Mouse (Mus musculus) intestine, embryonic 14.5 days (tissue): ENCODE data around the gene Srr. TPM values are rescaled to one million over a fixed set of nuclear protein-coding genes. Genes with fewer than 3 reads are reported as not detected.
A peak's percentile ranks its signal among the peaks of the same experiment; 100 is the strongest.

Source experiments
- ATAC-seq: fragments of 200-750 bp; cut with Nextera tagmentation; replicated peaks from 2 replicates; pipeline ENCODE4 v1.8.0; 2017; ENCODE audit warnings: low read depth, moderate number of reproducible peaks, moderate TSS enrichment, moderate library complexity; ENCODE audit not compliant: low FRiP score, low TSS enrichment
- DNase-seq: peaks from one replicate; pipeline ENCODE4 v3.0.0-alpha.2; 2018; ENCODE audit warnings: low spot score
- H3K27ac ChIP-seq: fragments of 300-500 bp; sonication (generic); 2 replicates; pipeline ENCODE4 v1.5.1; 2014; ENCODE audit warnings: low read depth, mild to moderate bottlenecking, control low read depth
- H3K27me3 ChIP-seq: fragments of 300-500 bp; sonication (generic); replicated peaks from 2 replicates; pipeline ENCODE4 v1.6.1; 2014; ENCODE audit warnings: low read length, control low read depth; ENCODE audit not compliant: control insufficient read depth, insufficient read depth
- H3K36me3 ChIP-seq: fragments of 300-500 bp; sonication (generic); 2 replicates; pipeline ENCODE4 v1.6.1; 2014; ENCODE audit warnings: low read length, control low read depth; ENCODE audit not compliant: control insufficient read depth, insufficient read depth
- H3K4me1 ChIP-seq: fragments of 300-500 bp; sonication (generic); replicated peaks from 2 replicates; pipeline ENCODE4 v1.6.1; 2014; ENCODE audit warnings: low read length, control low read depth, mixed read lengths; ENCODE audit not compliant: control insufficient read depth, insufficient read depth
- H3K4me2 ChIP-seq: fragments of 300-500 bp; sonication (generic); 2 replicates; pipeline ENCODE4 v1.6.1; 2014; ENCODE audit warnings: low read length
- H3K4me3 ChIP-seq: fragments of 300-500 bp; sonication (generic); 2 replicates; pipeline ENCODE4 v1.5.1; 2014; ENCODE audit warnings: low read depth, low read length, control low read depth, mixed read lengths
- H3K9ac ChIP-seq: fragments of 300-500 bp; sonication (generic); 2 replicates; pipeline ENCODE4 v1.6.1; 2014; ENCODE audit warnings: mild to moderate bottlenecking, low read length
- H3K9me3 ChIP-seq: fragments of 300-500 bp; sonication (generic); 2 replicates; pipeline ENCODE4 v1.6.1; 2016; ENCODE audit warnings: low read length, control low read depth; ENCODE audit not compliant: control insufficient read depth
- WGBS: fragments of 180-500 bp; shearing (Covaris S2); extraction: QIAGEN DNeasy Blood & Tissue Kit; methylation state at CpG from one replicate; pipeline ENCODE4 v1.1.7; 2014; 5-methylcytosine and 5-hydroxymethylcytosine counted together
- polyA plus RNA-seq: library from polyadenylated mRNA; unstranded; fragments of >200 nt; fragmentation: Nextera tagmentation; extraction: Ambion mirVana; gene quantifications from 2 replicates; pipeline ENCODE4 v1.2.1, GENCODE M21; 2014

Srr gene
- polyA plus RNA-seq, 1 experiment from 2014 or later, result 17.2 TPM

- H3K9ac ChIP-seq, result no peak overlapping the region
- no peak overlapping the region for H3K4me3 ChIP-seq
- ATAC-seq (no peak), DNase-seq (no peak)
- 0 out of 2 replicates have a peak, but pooled peaks cover 3% of the 10 kb centered on the region for H3K4me1 ChIP-seq
- no peaks in the 10 kb centered on the region for H3K27me3 ChIP-seq
- WGBS, result 80% methylated on average over 2 of the region's 2 CpGs
- H3K4me2 ChIP-seq, result no peak overlapping the region
- H3K9me3 ChIP-seq, result no peaks in the 10 kb centered on the region
- H3K36me3 ChIP-seq, result peaks cover 20% of the 10 kb centered on the region
- no peak overlapping the region for H3K27ac ChIP-seq
These were observed 31.9 kb upstream of the Srr start for GRCm38 (mm10) chr11:74957600-74957999.

- H3K27ac ChIP-seq, result no peak overlapping the region
- no peak for ATAC-seq
- no peak overlapping the region for H3K4me2 ChIP-seq
These were observed 30.3 kb upstream of the Srr start for GRCm38 (mm10) chr11:74956006-74956405.

GRCm38 (mm10) chr11:74954901-74955300 is 29.2 kb upstream of the Srr start:
- Histone ChIP-seq H3K9me3 (no peaks in the 10 kb centered on the region), H3K27me3 (no peaks in the 10 kb centered on the region), H3K4me3 (no peak overlapping the region), H3K27ac (no peak overlapping the region), H3K9ac (no peak overlapping the region), H3K4me2 (no peak overlapping the region), H3K36me3 (peaks cover 24% of the 10 kb centered on the region), H3K4me1 (0 out of 2 replicates have a peak, but pooled peaks cover 3% of the 10 kb centered on the region)
- no peak for ATAC-seq
- DNase-seq, result no peak

More at GRCm38 (mm10) chr11:74956006-74956405, 30.3 kb upstream of the Srr start:
- Histone ChIP-seq H3K9me3 (no peaks in the 10 kb centered on the region), H3K36me3 (peaks cover 24% of the 10 kb centered on the region), H3K4me3 (no peak overlapping the region), H3K27me3 (no peaks in the 10 kb centered on the region), H3K9ac (no peak overlapping the region), H3K4me1 (0 out of 2 replicates have a peak, but pooled peaks cover 3% of the 10 kb centered on the region)
- no peak for DNase-seq

- no peak overlapping the region for H3K27ac ChIP-seq
- no peaks in the 10 kb centered on the region for H3K4me1 ChIP-seq
- ATAC-seq, result no peak
- H3K36me3 ChIP-seq, result peaks cover 41% of the 10 kb centered on the region
- 70% methylated on average over 3 of the region's 3 CpGs for WGBS
- no peak for DNase-seq
- no peak overlapping the region for H3K4me3 ChIP-seq
- H3K9me3 ChIP-seq, result no peaks in the 10 kb centered on the region
- no peak overlapping the region for H3K9ac ChIP-seq
- H3K27me3 ChIP-seq, result no peaks in the 10 kb centered on the region
- H3K4me2 ChIP-seq, result no peak overlapping the region
These were observed 20.6 kb upstream of the Srr start for GRCm38 (mm10) chr11:74946348-74946747.

- Histone ChIP-seq H3K27ac (no peak overlapping the region), H3K9me3 (no peaks in the 10 kb centered on the region), H3K27me3 (no peaks in the 10 kb centered on the region), H3K4me3 (no peak overlapping the region), H3K4me2 (no peak overlapping the region), H3K4me1 (peaks cover 11% of the 10 kb centered on the region), H3K9ac (no peak overlapping the region), H3K36me3 (peaks cover 55% of the 10 kb centered on the region)
- ATAC-seq, result no peak
- 92% methylated on average over 7 of the region's 7 CpGs for WGBS
- no peak for DNase-seq
These were observed 4.6 kb upstream of the Srr start for GRCm38 (mm10) chr11:74930391-74930790.

GRCm38 (mm10) chr11:74929111-74929510 is 3.4 kb upstream of the Srr start:
- Histone ChIP-seq H3K9me3 (no peaks in the 10 kb centered on the region), H3K27ac (no peak overlapping the region), H3K36me3 (peaks cover 43% of the 10 kb centered on the region), H3K4me2 (no peak overlapping the region), H3K27me3 (no peaks in the 10 kb centered on the region), H3K9ac (no peak overlapping the region), H3K4me1 (peaks cover 16% of the 10 kb centered on the region), H3K4me3 (no peak overlapping the region)
- ATAC-seq (no peak), DNase-seq (no peak)
- WGBS, result 84% methylated on average over 4 of the region's 4 CpGs

- no peak for DNase-seq
- peaks cover 16% of the 10 kb centered on the region for H3K4me1 ChIP-seq
- ATAC-seq, result no peak
- WGBS, result 94% methylated on average over 2 of the region's 2 CpGs
- H3K4me3 ChIP-seq, result peak overlapping the region; percentile 98; the same call in 1 of the 2 replicates
- no peaks in the 10 kb centered on the region for H3K9me3 ChIP-seq
- H3K27ac ChIP-seq, result no peak overlapping the region
- H3K4me2 ChIP-seq, result peak overlapping the region; percentile 63
- peaks cover 27% of the 10 kb centered on the region for H3K36me3 ChIP-seq
- no peak overlapping the region for H3K9ac ChIP-seq
- no peaks in the 10 kb centered on the region for H3K27me3 ChIP-seq
These were observed 1.5 kb upstream of the Srr start for GRCm38 (mm10) chr11:74927236-74927725.

GRCm38 (mm10) chr11:74926388-74927005 is 749 bp upstream of the Srr start:
- no peaks in the 10 kb centered on the region for H3K9me3 ChIP-seq
- H3K4me3 ChIP-seq, result peak overlapping the region; percentile 98
- no peaks in the 10 kb centered on the region for H3K27me3 ChIP-seq
- ATAC-seq (no peak), DNase-seq (no peak)
- peak overlapping the region; percentile 94 for H3K9ac ChIP-seq
- WGBS, result 4% methylated on average over 11 of the region's 11 CpGs
- peak overlapping the region; percentile 97 for H3K27ac ChIP-seq
- peaks cover 16% of the 10 kb centered on the region for H3K4me1 ChIP-seq
- H3K36me3 ChIP-seq, result peaks cover 19% of the 10 kb centered on the region; the same call in 1 of the 2 replicates
- peak overlapping the region; percentile 63 for H3K4me2 ChIP-seq

- Histone ChIP-seq H3K4me1 (peaks cover 16% of the 10 kb centered on the region), H3K4me3 (no peak overlapping the region), H3K36me3 (peaks cover 4% of the 10 kb centered on the region), H3K27me3 (no peaks in the 10 kb centered on the region), H3K4me2 (no peak overlapping the region), H3K9me3 (no peaks in the 10 kb centered on the region), H3K27ac (no peak overlapping the region), H3K9ac (no peak overlapping the region)
- DNase-seq (no peak), ATAC-seq (no peak)
- WGBS, result 68% methylated on average over 4 of the region's 4 CpGs
These were observed 1.6 kb downstream of the Srr start for GRCm38 (mm10) chr11:74924149-74924548.
